Mouse (Mus musculus): ENCODE results near the gene Srsf5.

DNA sequence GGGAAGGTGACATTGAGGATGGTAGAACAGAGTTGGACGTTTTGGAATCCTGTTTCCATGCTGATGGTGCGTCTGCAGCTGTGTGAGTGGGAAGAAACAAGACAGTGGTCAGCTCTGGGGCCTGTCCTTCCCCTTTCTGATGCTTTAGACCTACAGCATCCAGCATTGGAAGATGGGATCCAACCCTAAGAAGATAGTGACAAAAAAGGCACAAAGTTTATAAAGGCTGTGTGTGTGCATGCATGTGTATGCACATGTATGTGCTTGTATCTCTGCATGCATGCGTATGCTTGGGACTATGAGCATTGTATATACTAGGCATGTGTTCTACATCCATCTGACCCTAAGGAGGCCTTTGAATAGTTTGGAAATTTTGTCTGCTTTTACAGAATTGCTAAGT lies 10.7 kb downstream of the Srsf5 start:
- TF ChIP-seq CTCF (IDR thresholded peaks at IDR 0.05; ENCODE audit: low read depth) (no peak), EP300 (IDR thresholded peaks at IDR 0.05; ENCODE audit: low read depth) (no peak)
